Mouse (Mus musculus) hindbrain, embryonic 11.5 days (tissue): ENCODE measurements around the gene Gabrb1. TPM values are rescaled to one million over a fixed set of nuclear protein-coding genes. Genes with fewer than 3 reads are reported as not detected.
A peak's percentile ranks its signal among the peaks of the same experiment; 100 is the strongest.

ENCODE experiments used
- ATAC-seq: fragments of 200-750 bp; cut with Nextera tagmentation; 2 replicates; pipeline ENCODE4 v1.8.0; 2017; ENCODE audit warnings: mild to moderate bottlenecking, moderate TSS enrichment, moderate library complexity; ENCODE audit not compliant: low FRiP score
- DNase-seq: peaks from one replicate; pipeline ENCODE4 v3.0.0-alpha.2; 2015; ENCODE audit warnings: low spot score
- H3K27ac ChIP-seq: fragments of 300-500 bp; sonication (generic); 2 replicates; pipeline ENCODE4 v1.5.1; 2014; ENCODE audit warnings: mild to moderate bottlenecking, low read depth, low read length
- H3K27me3 ChIP-seq: fragments of 300-500 bp; sonication (generic); 2 replicates; pipeline ENCODE4 v1.6.1; 2014; ENCODE audit warnings: mild to moderate bottlenecking, low read length, moderate library complexity, mixed read lengths; ENCODE audit not compliant: control insufficient read depth, insufficient read depth
- H3K36me3 ChIP-seq: fragments of 300-500 bp; sonication (generic); 2 replicates; pipeline ENCODE4 v1.6.1; 2014; ENCODE audit warnings: mild to moderate bottlenecking, low read length, moderate library complexity, mixed read lengths; ENCODE audit not compliant: control insufficient read depth, insufficient read depth
- H3K4me1 ChIP-seq: fragments of 300-500 bp; sonication (generic); replicated peaks from 2 replicates; pipeline ENCODE4 v1.6.1; 2014; ENCODE audit warnings: low read length, mixed read lengths; ENCODE audit not compliant: control insufficient read depth, insufficient read depth
- H3K4me2 ChIP-seq: fragments of 300-500 bp; sonication (generic); replicated peaks from 2 replicates; pipeline ENCODE4 v1.6.1; 2014; ENCODE audit warnings: mild to moderate bottlenecking, low read depth, low read length
- H3K4me3 ChIP-seq: fragments of 300-500 bp; sonication (generic); 2 replicates; pipeline ENCODE4 v1.5.1; 2014; ENCODE audit warnings: low read depth, low read length
- H3K9ac ChIP-seq: fragments of 300-500 bp; sonication (generic); 2 replicates; pipeline ENCODE4 v1.6.1; 2014; ENCODE audit warnings: low read depth, low read length
- H3K9me3 ChIP-seq: fragments of 300-500 bp; sonication (generic); 2 replicates; pipeline ENCODE4 v1.6.1; 2016; ENCODE audit warnings: low read length; ENCODE audit not compliant: control insufficient read depth
- WGBS: fragments of 180-500 bp; shearing (Covaris S2); extraction: QIAGEN DNeasy Blood & Tissue Kit; methylation state at CpG from one replicate; pipeline ENCODE4 v1.1.7; 2014; 5-methylcytosine and 5-hydroxymethylcytosine counted together
- polyA plus RNA-seq: library from polyadenylated mRNA; unstranded; fragments of >200 nt; fragmentation: Nextera tagmentation; extraction: Ambion mirVana; gene quantifications from 2 replicates; pipeline ENCODE4 v1.2.1, GENCODE M21; 2014

The Gabrb1 gene
- polyA plus RNA-seq, 1 experiment from 2014 or later, result 0.29 TPM

GRCm38 (mm10) chr5:72168285-72168621 lies 510.3 kb downstream of the Gabrb1 start:
- H3K36me3 ChIP-seq, result no peaks in the 10 kb centered on the region
- peaks cover 4% of the 10 kb centered on the region; the same call in 1 of the 2 replicates for H3K4me1 ChIP-seq
- no peak overlapping the region for H3K27ac ChIP-seq
- H3K9me3 ChIP-seq, result no peaks in the 10 kb centered on the region
- ATAC-seq (peak; percentile 76), DNase-seq (no peak)
- peak overlapping the region; percentile 26; the same call in 1 of the 2 replicates for H3K4me2 ChIP-seq
- H3K9ac ChIP-seq, result no peak overlapping the region
- no peaks in the 10 kb centered on the region for H3K27me3 ChIP-seq
- WGBS, result 0% methylated on average over 2 of the region's 4 CpGs
- peak overlapping the region; percentile 71 for H3K4me3 ChIP-seq

- H3K9me3 ChIP-seq, result no peaks in the 10 kb centered on the region
- ATAC-seq (no peak), DNase-seq (no peak)
- peaks cover 4% of the 10 kb centered on the region; the same call in 1 of the 2 replicates for H3K4me1 ChIP-seq
- no peaks in the 10 kb centered on the region for H3K36me3 ChIP-seq
- H3K27ac ChIP-seq, result no peak overlapping the region
- no peak overlapping the region for H3K9ac ChIP-seq
- no peak overlapping the region for H3K4me2 ChIP-seq
- H3K4me3 ChIP-seq, result no peak overlapping the region
- H3K27me3 ChIP-seq, result no peaks in the 10 kb centered on the region
- 79% methylated on average over 6 of the region's 6 CpGs for WGBS
Measured at GRCm38 (mm10) chr5:72170067-72170466, 512.2 kb downstream of the Gabrb1 start.

GRCm38 (mm10) chr5:72172675-72173074 lies 514.8 kb downstream of the Gabrb1 start:
- no peak overlapping the region for H3K4me3 ChIP-seq
- no peaks in the 10 kb centered on the region for H3K27me3 ChIP-seq
- WGBS, result 32% methylated on average over 3 of the region's 3 CpGs
- H3K4me2 ChIP-seq, result no peak overlapping the region
- ATAC-seq (no peak), DNase-seq (peak; percentile 68)
- no peaks in the 10 kb centered on the region for H3K36me3 ChIP-seq
- no peak overlapping the region for H3K27ac ChIP-seq
- H3K9ac ChIP-seq, result no peak overlapping the region
- H3K9me3 ChIP-seq, result no peaks in the 10 kb centered on the region
- no peaks in the 10 kb centered on the region for H3K4me1 ChIP-seq

GRCm38 (mm10) chr5:72173521-72173920 lies 515.6 kb downstream of the Gabrb1 start:
- Histone ChIP-seq H3K4me3 (no peak overlapping the region), H3K4me1 (no peaks in the 10 kb centered on the region), H3K36me3 (no peaks in the 10 kb centered on the region), H3K9ac (no peak overlapping the region), H3K9me3 (no peaks in the 10 kb centered on the region), H3K27me3 (no peaks in the 10 kb centered on the region), H3K27ac (no peak overlapping the region), H3K4me2 (no peak overlapping the region)
- WGBS, result 66% methylated on average over 1 of the region's 1 CpGs
- DNase-seq (no peak), ATAC-seq (no peak)

GRCm38 (mm10) chr5:72175050-72175449 lies 517.1 kb downstream of the Gabrb1 start:
- H3K9ac ChIP-seq, result no peak overlapping the region
- H3K27me3 ChIP-seq, result no peaks in the 10 kb centered on the region
- H3K9me3 ChIP-seq, result no peaks in the 10 kb centered on the region
- H3K4me2 ChIP-seq, result no peak overlapping the region
- H3K36me3 ChIP-seq, result no peaks in the 10 kb centered on the region
- DNase-seq, result no peak
- ATAC-seq, result no peak
- H3K4me3 ChIP-seq, result no peak overlapping the region
- H3K4me1 ChIP-seq, result no peaks in the 10 kb centered on the region
- H3K27ac ChIP-seq, result no peak overlapping the region
- WGBS, result 68% methylated on average over 4 of the region's 4 CpGs

- Histone ChIP-seq H3K9ac (0 out of 2 replicates have a peak overlapping the region, but pooled peaks have one; percentile 27), H3K4me2 (no peak overlapping the region), H3K27me3 (no peaks in the 10 kb centered on the region), H3K9me3 (no peaks in the 10 kb centered on the region), H3K4me3 (no peak overlapping the region), H3K4me1 (no peaks in the 10 kb centered on the region), H3K36me3 (no peaks in the 10 kb centered on the region), H3K27ac (peak overlapping the region; percentile 58; the same call in 1 of the 2 replicates)
- DNase-seq, result peak; percentile 52
- 26% methylated on average over 7 of the region's 7 CpGs for WGBS
- peak; percentile 70 for ATAC-seq
Measured at GRCm38 (mm10) chr5:72175530-72175929, 517.6 kb downstream of the Gabrb1 start.

GRCm38 (mm10) chr5:72181194-72181593 lies 523.3 kb downstream of the Gabrb1 start:
- Histone ChIP-seq H3K4me3 (no peak overlapping the region), H3K27me3 (no peaks in the 10 kb centered on the region), H3K4me2 (no peak overlapping the region), H3K4me1 (no peaks in the 10 kb centered on the region), H3K9ac (no peak overlapping the region), H3K27ac (no peak overlapping the region), H3K36me3 (no peaks in the 10 kb centered on the region), H3K9me3 (no peaks in the 10 kb centered on the region)
- no peak for ATAC-seq
- 55% methylated on average over 1 of the region's 1 CpGs for WGBS
- DNase-seq, result no peak

- Histone ChIP-seq H3K4me2 (no peak overlapping the region), H3K9ac (no peak overlapping the region), H3K27me3 (no peaks in the 10 kb centered on the region), H3K36me3 (no peaks in the 10 kb centered on the region), H3K4me3 (no peak overlapping the region), H3K27ac (no peak overlapping the region), H3K9me3 (no peaks in the 10 kb centered on the region), H3K4me1 (no peaks in the 10 kb centered on the region)
- no peak for DNase-seq
- ATAC-seq, result no peak
- 90% methylated on average over 4 of the region's 4 CpGs for WGBS
Measured at GRCm38 (mm10) chr5:72182804-72183203, 524.9 kb downstream of the Gabrb1 start.

- ATAC-seq, result no peak
Measured at GRCm38 (mm10) chr5:72183929-72184328, 526.0 kb downstream of the Gabrb1 start.

More at GRCm38 (mm10) chr5:72183929-72184328, 526.0 kb downstream of the Gabrb1 start:
- Histone ChIP-seq H3K9ac (no peak overlapping the region), H3K36me3 (no peaks in the 10 kb centered on the region), H3K27me3 (no peaks in the 10 kb centered on the region), H3K4me2 (no peak overlapping the region), H3K27ac (no peak overlapping the region), H3K4me1 (no peaks in the 10 kb centered on the region), H3K9me3 (no peaks in the 10 kb centered on the region), H3K4me3 (no peak overlapping the region)
- DNase-seq, result no peak
- WGBS, result 92% methylated on average over 6 of the region's 6 CpGs
